Mouse (Mus musculus): ENCODE results near the gene Qtrt1. TPM values are rescaled to one million over a fixed set of nuclear protein-coding genes. Genes with fewer than 3 reads are reported as not detected.
A peak's percentile ranks its signal among the peaks of the same experiment; 100 is the strongest.
"Not testable (repeated sequence)": the region's sequence is repeated elsewhere in the genome, so short reads cannot be mapped to it uniquely, and the experiment has no call there.

Gene Qtrt1
- polyA plus RNA-seq, 1 experiment: 20.7 TPM

DNA sequence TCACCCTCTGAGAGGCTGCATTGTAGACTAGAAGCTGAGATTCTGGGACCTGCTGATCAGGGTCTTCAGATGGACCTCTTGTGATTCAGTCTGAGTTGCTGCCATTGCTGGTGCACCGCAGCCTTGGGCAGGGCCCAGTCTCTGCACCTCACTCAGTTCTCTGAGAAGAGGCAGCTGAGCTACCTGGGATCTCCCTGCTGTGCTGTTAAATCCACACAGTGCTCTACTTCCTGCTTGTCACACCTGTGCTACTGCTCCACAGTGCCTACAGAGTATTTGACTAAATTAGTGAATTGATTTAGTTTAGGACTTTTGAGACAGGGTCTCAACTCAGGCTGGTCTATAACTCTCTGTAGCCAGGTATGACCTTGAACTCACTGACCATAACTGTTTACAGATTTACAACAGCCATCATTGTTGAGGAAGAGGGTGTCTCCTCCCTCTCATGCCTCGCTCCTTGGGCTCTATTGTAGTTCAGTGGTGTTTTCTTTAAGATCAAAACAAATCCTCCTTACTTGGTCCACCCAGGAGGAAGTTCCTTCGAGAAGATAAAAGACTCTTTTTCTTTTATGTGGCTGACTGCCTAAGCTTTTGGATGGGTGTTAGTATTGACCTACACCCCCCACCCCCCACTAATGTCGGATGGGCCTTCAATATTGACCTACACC is 43.6 kb downstream of the Qtrt1 start:
- Histone ChIP-seq H3K36me3 (replicated peaks; ENCODE audit: low read length) (peaks cover 66% of the 10 kb centered on the region), H3K4me1 (peaks cover 100% of the 10 kb centered on the region), H3K4me3 (replicated peaks) (peak overlapping the region; percentile 81), H3K9me3 (no peaks in the 10 kb centered on the region), H3K27me3 (replicated peaks) (no peaks in the 10 kb centered on the region)
- no peak for TF ChIP-seq FLI1 (IDR thresholded peaks at IDR 0.05; ENCODE audit: low read length)
- TF ChIP-seq GATA1 (IDR thresholded peaks at IDR 0.05; ENCODE audit: borderline replicate concordance, low read length): no peak

DNA sequence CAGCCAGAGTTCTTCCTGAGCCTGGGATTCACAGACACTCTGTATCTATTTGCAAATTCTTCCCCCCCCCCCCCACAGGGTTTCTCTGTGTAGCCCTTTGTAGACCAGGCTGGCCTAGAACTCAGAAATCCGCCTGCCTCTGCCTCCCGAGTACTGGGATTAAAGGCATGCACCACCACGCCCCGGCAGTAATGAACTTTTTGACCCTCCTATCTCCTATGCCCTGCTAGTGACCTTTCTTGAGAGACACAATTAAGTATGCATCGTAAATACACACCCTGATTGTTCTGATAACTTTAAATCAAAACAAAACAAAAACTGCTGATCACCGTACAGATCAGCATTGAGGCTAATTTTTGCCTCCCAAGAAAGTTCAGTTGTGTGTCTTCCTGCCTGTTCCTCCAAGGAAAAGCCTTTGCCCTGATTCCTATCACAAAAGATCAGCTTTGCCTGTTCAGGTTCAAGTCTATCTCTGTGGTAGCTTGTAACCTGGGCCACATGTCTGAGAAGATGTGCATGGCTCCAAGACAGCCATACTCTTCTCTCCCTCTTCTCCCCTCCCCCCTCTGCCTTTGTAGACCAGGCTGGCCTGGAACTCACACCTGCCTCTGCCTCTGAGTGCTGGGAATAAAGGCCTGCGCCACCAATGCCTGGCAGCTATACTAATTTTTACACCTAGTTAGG is 44.8 kb downstream of the Qtrt1 start:
- Histone ChIP-seq H3K36me3 (replicated peaks; ENCODE audit: low read length) (peaks cover 69% of the 10 kb centered on the region), H3K27me3 (replicated peaks) (no peaks in the 10 kb centered on the region), H3K4me1 (peaks cover 100% of the 10 kb centered on the region), H3K4me3 (replicated peaks) (peak overlapping the region; percentile 87), H3K9me3 (no peaks in the 10 kb centered on the region)
- no peak for TF ChIP-seq GATA1 (IDR thresholded peaks at IDR 0.05; ENCODE audit: borderline replicate concordance, low read length)
- TF ChIP-seq FLI1 (IDR thresholded peaks at IDR 0.05; ENCODE audit: low read length): no peak

DNA sequence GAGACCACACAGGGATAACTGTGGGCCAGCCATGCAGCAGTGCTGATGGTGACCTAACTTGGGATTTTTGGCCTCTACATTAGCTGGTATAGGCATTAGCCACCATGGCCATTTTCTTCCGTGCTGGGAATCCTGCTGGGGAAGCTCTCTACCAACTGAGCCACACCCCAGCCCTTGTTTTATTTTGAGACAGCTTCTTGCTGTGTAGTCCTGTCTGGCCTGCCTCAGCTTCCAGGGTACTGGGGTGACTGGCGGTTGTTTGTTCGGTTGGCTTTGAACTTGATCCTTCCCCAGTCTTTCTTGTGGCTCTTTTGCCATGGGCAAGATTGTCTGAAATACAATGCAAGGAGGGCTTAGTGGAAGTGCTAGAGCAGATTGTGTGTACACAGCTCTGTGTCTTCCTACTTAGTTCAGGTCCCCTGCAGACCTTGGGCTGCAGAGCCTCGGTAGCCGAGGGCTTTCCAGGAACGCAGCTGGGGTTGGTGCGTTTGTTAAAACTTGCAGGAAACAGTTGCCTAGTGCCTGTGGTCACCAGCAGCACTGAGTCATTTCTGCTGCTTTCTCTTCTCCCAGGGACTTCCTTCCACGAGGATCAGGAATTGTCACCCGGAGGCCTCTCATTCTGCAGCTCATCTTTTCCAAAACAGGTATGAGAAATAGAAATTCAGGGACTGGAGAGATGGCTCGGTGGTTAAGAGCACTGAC is 45.4 kb downstream of the Qtrt1 start:
- Histone ChIP-seq H3K27me3 (replicated peaks) (no peaks in the 10 kb centered on the region), H3K4me1 (peaks cover 100% of the 10 kb centered on the region), H3K9me3 (no peaks in the 10 kb centered on the region), H3K4me3 (replicated peaks) (peak overlapping the region; percentile 87), H3K36me3 (replicated peaks; ENCODE audit: low read length) (peaks cover 69% of the 10 kb centered on the region)
- TF ChIP-seq FLI1 (IDR thresholded peaks at IDR 0.05; ENCODE audit: low read length): no peak
- TF ChIP-seq GATA1 (IDR thresholded peaks at IDR 0.05; ENCODE audit: borderline replicate concordance, low read length): no peak

DNA sequence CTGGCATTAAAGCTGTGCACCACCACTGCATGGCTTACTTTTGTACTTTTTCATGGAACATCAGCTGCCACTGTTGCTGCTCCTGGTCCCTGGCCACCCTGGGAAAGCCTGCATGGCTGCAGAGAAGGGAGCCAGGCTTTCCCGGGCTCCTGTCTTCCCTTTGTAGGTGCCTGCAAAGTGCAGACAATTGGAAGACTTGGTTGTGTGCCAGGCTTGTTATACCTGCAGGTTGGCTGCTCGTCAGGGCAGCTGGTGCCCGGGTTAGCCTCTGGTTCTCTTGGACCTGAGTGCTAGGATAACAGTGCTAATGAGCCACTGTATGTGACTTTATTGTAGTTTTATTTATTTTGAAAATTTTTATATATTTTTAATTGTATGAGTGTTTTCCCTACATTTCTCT is 47.2 kb downstream of the Qtrt1 start:
- Histone ChIP-seq H3K36me3 (replicated peaks; ENCODE audit: low read length) (peaks cover 78% of the 10 kb centered on the region), H3K4me1 (peaks cover 100% of the 10 kb centered on the region)

DNA sequence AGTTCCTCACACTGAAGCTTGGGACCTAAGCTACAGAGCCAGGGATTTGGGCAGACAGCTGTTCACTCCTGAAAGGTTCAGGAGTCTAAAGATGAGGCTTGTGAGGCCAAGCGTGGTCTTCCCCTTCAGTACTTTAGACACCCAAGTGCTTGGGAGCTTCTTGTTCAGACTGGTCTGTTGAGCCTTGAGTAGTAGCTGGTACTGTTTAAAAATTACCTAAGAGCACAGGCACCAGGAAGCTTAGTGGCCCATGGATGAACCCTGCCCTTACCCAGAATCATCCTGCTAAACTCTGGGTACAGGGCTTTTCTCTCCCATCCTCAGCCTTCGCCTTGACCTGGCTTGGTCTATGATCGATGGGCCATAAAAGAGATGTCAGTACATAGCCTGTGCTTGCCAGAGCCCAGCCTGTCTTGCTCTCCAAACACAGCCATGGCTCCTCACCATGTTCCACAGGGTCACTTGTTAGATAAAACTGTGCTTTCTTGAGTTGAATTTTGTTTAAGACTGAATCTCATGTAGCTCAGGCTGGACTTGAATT is 48.8 kb downstream of the Qtrt1 start:
- Histone ChIP-seq H3K27me3 (replicated peaks) (no peaks in the 10 kb centered on the region), H3K9me3 (no peaks in the 10 kb centered on the region), H3K36me3 (replicated peaks; ENCODE audit: low read length) (peaks cover 85% of the 10 kb centered on the region), H3K4me3 (replicated peaks) (no peak overlapping the region), H3K4me1 (peaks cover 100% of the 10 kb centered on the region)
- TF ChIP-seq GATA1 (IDR thresholded peaks at IDR 0.05; ENCODE audit: borderline replicate concordance, low read length) (no peak), FLI1 (IDR thresholded peaks at IDR 0.05; ENCODE audit: low read length) (no peak)

More for the DNA sequence above, 47.2 kb downstream of the Qtrt1 start:
- Histone ChIP-seq H3K27me3 (replicated peaks) (no peaks in the 10 kb centered on the region), H3K4me3 (replicated peaks) (no peak overlapping the region), H3K9me3 (no peaks in the 10 kb centered on the region)
- TF ChIP-seq GATA1 (IDR thresholded peaks at IDR 0.05; ENCODE audit: borderline replicate concordance, low read length) (no peak), FLI1 (IDR thresholded peaks at IDR 0.05; ENCODE audit: low read length) (no peak)

DNA sequence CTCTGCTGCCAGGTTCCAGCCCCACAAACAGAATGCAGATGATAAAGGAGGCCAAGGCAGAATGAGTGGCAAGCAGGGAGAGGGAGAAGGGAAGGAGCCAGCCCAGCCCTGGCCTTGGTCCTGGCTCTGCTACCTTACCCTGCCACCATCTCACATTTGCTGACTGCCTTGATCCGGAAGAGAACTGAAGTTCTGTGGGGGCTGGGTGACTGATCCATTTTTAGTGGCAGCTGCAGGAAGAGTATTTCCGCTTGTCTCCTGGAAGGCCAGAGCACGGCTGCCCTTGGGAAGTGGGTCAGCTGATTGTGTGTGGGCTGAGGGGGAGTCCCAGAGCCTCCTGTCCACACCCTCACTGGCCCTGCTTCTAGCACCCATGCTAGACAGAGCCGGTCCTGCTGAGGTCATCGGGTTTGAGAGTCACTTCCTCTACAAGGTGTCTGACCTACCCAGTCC is 51.5 kb downstream of the Qtrt1 start:
- Histone ChIP-seq H3K4me3 (replicated peaks) (peak overlapping the region; percentile 89), H3K27me3 (replicated peaks) (no peaks in the 10 kb centered on the region), H3K4me1 (peaks cover 96% of the 10 kb centered on the region), H3K9me3 (no peaks in the 10 kb centered on the region), H3K36me3 (replicated peaks; ENCODE audit: low read length) (peaks cover 96% of the 10 kb centered on the region)
- no peak for TF ChIP-seq FLI1 (IDR thresholded peaks at IDR 0.05; ENCODE audit: low read length)
- no peak for TF ChIP-seq GATA1 (IDR thresholded peaks at IDR 0.05; ENCODE audit: borderline replicate concordance, low read length)

DNA sequence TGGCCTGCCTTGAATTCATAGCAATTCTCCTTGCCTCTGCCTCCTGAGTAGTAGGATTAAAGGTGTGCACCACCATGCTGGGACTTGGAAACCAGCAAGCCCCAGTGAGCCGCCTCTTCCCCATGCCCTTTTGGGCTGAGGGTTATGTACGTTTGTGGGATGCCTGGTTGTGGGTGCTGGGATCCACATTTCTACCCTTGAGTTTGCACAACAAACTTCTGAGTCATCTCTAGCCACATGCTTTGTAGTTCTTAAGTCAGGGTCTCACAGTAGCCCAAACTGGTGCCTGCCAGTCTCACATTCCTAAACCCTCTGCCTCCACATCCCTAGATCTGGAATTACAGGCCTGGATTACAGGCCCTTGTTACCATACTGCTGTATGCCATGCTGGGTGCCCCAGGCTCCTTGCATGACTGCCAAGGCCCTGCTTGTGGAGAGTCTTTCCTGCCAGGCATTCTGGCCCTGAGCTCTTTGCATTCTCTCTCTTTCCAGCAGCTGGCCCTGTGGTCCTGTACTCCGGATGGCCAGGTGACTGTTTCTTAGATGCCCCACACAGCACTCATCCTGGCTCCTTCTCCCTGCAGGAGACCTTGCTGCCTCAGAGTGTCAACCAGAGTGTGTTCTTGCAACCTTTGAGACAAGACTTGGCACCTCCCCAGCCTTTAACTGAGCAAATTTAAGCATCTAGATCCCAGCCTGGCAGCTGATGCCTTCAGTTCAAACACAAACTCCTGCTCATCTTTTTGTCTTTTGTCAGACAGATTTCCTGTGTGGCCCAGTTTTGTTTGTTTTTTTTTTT is 52.3 kb downstream of the Qtrt1 start:
- Histone ChIP-seq H3K4me3 (replicated peaks) (peak overlapping the region; percentile 89), H3K27me3 (replicated peaks) (no peaks in the 10 kb centered on the region), H3K36me3 (replicated peaks; ENCODE audit: low read length) (peaks cover 96% of the 10 kb centered on the region), H3K4me1 (peaks cover 94% of the 10 kb centered on the region), H3K9me3 (no peaks in the 10 kb centered on the region)
- TF ChIP-seq GATA1 (IDR thresholded peaks at IDR 0.05; ENCODE audit: borderline replicate concordance, low read length): no peak

DNA sequence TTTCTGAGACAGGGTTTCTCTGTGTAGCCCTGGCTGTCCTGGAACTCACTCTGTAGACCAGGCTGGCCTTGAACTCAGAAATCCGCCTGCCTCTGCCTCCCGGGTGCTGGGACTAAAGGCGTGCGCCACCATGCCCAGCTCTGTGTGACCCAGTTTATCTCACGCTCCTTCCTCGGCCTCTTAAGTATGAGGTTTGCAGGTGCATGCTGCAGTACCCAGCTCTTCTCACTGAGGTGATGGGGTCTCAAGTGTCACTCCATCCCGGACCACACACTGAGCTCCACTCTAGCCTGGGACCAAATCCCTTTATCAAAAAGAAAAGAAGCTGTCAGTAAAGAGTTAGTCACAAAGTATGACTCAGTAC is 52.9 kb downstream of the Qtrt1 start:
- not testable (repeated sequence) for H3K9me3 ChIP-seq; H3K27me3 ChIP-seq (replicated peaks); H3K4me3 ChIP-seq (replicated peaks)
- Histone ChIP-seq H3K36me3 (replicated peaks; ENCODE audit: low read length) (peaks cover 96% of the 10 kb centered on the region), H3K4me1 (peaks cover 88% of the 10 kb centered on the region)
